Comparison of ENCODE assay signal across 8 mouse cellular contexts in genomic region chr12:79089182-79089812, GRCm38 (mm10). TPM values are rescaled to one million over a fixed set of nuclear protein-coding genes. Genes with fewer than 3 reads are reported as not detected.
DNase-seq lines count a peak whose midpoint lies in the region; ATAC-seq and TF ChIP-seq lines count a peak whose summit lies in the region.

Gene Pigh (minus strand): TSS chr12:79089651.

- peak within 1 kb of the TSS; percentile 68 for H3K4me2 ChIP-seq in embryonic facial prominence, embryonic 14.5 days (ENCODE audit: low read depth, low read length)
- peak within 1 kb of the TSS; percentile 60 for H3K4me2 ChIP-seq in limb, embryonic 14.5 days (replicated peaks; ENCODE audit: low read depth, low read length, severe bottlenecking)
- peak within 1 kb of the TSS; percentile 67 for H3K4me2 ChIP-seq in midbrain, postnatal 0 days (ENCODE audit: low read depth, low read length, poor library complexity, severe bottlenecking)

- 0 out of 2 replicates have a peak, but pooled peaks have one; percentile 3 for TF ChIP-seq CTCF in heart, adult 2 months (IDR thresholded peaks at IDR 0.05)
- peak; percentile 10; the same call in 1 of the 2 replicates for TF ChIP-seq CTCF in midbrain, postnatal 0 days (IDR thresholded peaks at IDR 0.05)

- peak; percentile 99 for ATAC-seq in embryonic facial prominence, embryonic 14.5 days (ENCODE audit: low read depth)
- ATAC-seq in limb, embryonic 14.5 days (ENCODE audit: low FRiP score, low read depth): peak; percentile 95
- ATAC-seq in midbrain, postnatal 0 days (ENCODE audit: low FRiP score): peak; percentile 97

- no peaks in the 10 kb centered on the region for H3K9me3 ChIP-seq in embryonic facial prominence, embryonic 14.5 days (ENCODE audit: control insufficient read depth, low read length)
- no peaks in the 10 kb centered on the region for H3K9me3 ChIP-seq in limb, embryonic 14.5 days (ENCODE audit: control insufficient read depth, low read length)
- H3K9me3 ChIP-seq in midbrain, postnatal 0 days (ENCODE audit: low read length): no peaks in the 10 kb centered on the region

- H3K9ac ChIP-seq in embryonic facial prominence, embryonic 14.5 days (ENCODE audit: low read depth, low read length): peak within 1 kb of the TSS; percentile 91
- H3K9ac ChIP-seq in heart, adult 2 months (ENCODE audit: low read depth, low read length): peak within 1 kb of the TSS; percentile 97
- peak within 1 kb of the TSS; percentile 88 for H3K9ac ChIP-seq in limb, embryonic 14.5 days (ENCODE audit: low read depth, low read length, severe bottlenecking)
- peak within 1 kb of the TSS; percentile 92 for H3K9ac ChIP-seq in midbrain, postnatal 0 days (replicated peaks; ENCODE audit: low read length, poor library complexity, severe bottlenecking)

- no peak within 1 kb of the TSS; the same call in 1 of the 2 replicates for H3K27ac ChIP-seq in embryonic facial prominence, embryonic 14.5 days (replicated peaks; ENCODE audit: low read depth, low read length)
- peak within 1 kb of the TSS; percentile 40 for H3K27ac ChIP-seq in heart, adult 2 months
- peak within 1 kb of the TSS; percentile 58; the same call in 1 of the 2 replicates for H3K27ac ChIP-seq in limb, embryonic 14.5 days (replicated peaks; ENCODE audit: low read depth, low read length)
- peak within 1 kb of the TSS; percentile 70 for H3K27ac ChIP-seq in midbrain, postnatal 0 days (ENCODE audit: low read depth, low read length)

- WGBS in embryonic facial prominence, embryonic 14.5 days: 2% methylated on average over 20 of the region's 53 CpGs
- WGBS in heart, adult 2 months: 1% methylated on average over 53 of the region's 53 CpGs
- WGBS in limb, embryonic 14.5 days: 0% methylated on average over 39 of the region's 53 CpGs
- WGBS in midbrain, postnatal 0 days: under 1% methylated on average over 49 of the region's 53 CpGs

- no peaks in the 10 kb centered on the region for H3K79me2 ChIP-seq in heart, adult 2 months (replicated peaks; ENCODE audit: control insufficient read depth, insufficient read depth, low read length)

- peak; percentile 85 for DNase-seq in 3T3-L1 (ENCODE audit: low read depth, low spot score)
- peak; percentile 64 to 75 for DNase-seq in adrenal gland, postnatal 4 days (ENCODE audit: low spot score in 2 of 2)
- DNase-seq in embryonic facial prominence, embryonic 14.5 days (ENCODE audit: low spot score): peak; percentile 96
- DNase-seq in heart, adult 2 months: peak; percentile 86 to 88
- DNase-seq in kidney, adult 9 months: peak; percentile 88
- peak; percentile 91 for DNase-seq in limb, embryonic 14.5 days (ENCODE audit: low spot score)
- peak; percentile 93 for DNase-seq in midbrain, postnatal 0 days (ENCODE audit: low spot score)
- DNase-seq in spleen, postnatal 14 days (ENCODE audit: low spot score in 2 of 2): peak; percentile 67 to 76

- H3K27me3 ChIP-seq in embryonic facial prominence, embryonic 14.5 days (replicated peaks; ENCODE audit: control insufficient read depth, insufficient read depth, low read length): no peaks in the 10 kb centered on the region
- no peaks in the 10 kb centered on the region for H3K27me3 ChIP-seq in heart, adult 2 months (ENCODE audit: control insufficient read depth, insufficient read depth, low read length)
- no peaks in the 10 kb centered on the region for H3K27me3 ChIP-seq in limb, embryonic 14.5 days (ENCODE audit: control insufficient read depth, insufficient read depth, low read length)
- H3K27me3 ChIP-seq in midbrain, postnatal 0 days (ENCODE audit: insufficient read depth, low read length): no peaks in the 10 kb centered on the region

- intact Hi-C loops in heart, adult 2 months (cut with DNase I): no loop called here

- H3K36me3 ChIP-seq in embryonic facial prominence, embryonic 14.5 days (ENCODE audit: control insufficient read depth, insufficient read depth, low read length): peaks cover 12% of the 10 kb centered on the region
- H3K36me3 ChIP-seq in heart, adult 2 months (ENCODE audit: control insufficient read depth, insufficient read depth, low read length): no peaks in the 10 kb centered on the region
- peaks cover 16% of the 10 kb centered on the region; the same call in 1 of the 2 replicates for H3K36me3 ChIP-seq in limb, embryonic 14.5 days (ENCODE audit: control insufficient read depth, insufficient read depth, low read length)
- H3K36me3 ChIP-seq in midbrain, postnatal 0 days (ENCODE audit: insufficient read depth, low read length): no peaks in the 10 kb centered on the region

- H3K4me3 ChIP-seq in embryonic facial prominence, embryonic 14.5 days (ENCODE audit: low read depth, low read length): peak within 1 kb of the TSS; percentile 92
- peak within 1 kb of the TSS; percentile 87 for H3K4me3 ChIP-seq in heart, adult 2 months
- peak within 1 kb of the TSS; percentile 89 for H3K4me3 ChIP-seq in limb, embryonic 14.5 days (replicated peaks; ENCODE audit: low read length)
- H3K4me3 ChIP-seq in midbrain, postnatal 0 days (ENCODE audit: low read depth, low read length): peak within 1 kb of the TSS; percentile 90

- peak; percentile 51; the same call in 1 of the 2 replicates for TF ChIP-seq POLR2A in heart, adult 2 months (IDR thresholded peaks at IDR 0.05; ENCODE audit: insufficient read depth, low read depth, low read length)
- TF ChIP-seq POLR2A in limb, embryonic 14.5 days (IDR thresholded peaks at IDR 0.05; ENCODE audit: borderline replicate concordance, extremely low read depth, insufficient read depth, insufficient read length): 0 out of 2 replicates have a peak, but pooled peaks have one; percentile 29

- peaks cover 6% of the 10 kb centered on the region for H3K4me1 ChIP-seq in embryonic facial prominence, embryonic 14.5 days (ENCODE audit: control insufficient read depth, insufficient read depth, low read length)
- peaks cover 2% of the 10 kb centered on the region; the same call in 1 of the 2 replicates for H3K4me1 ChIP-seq in heart, adult 2 months (ENCODE audit: control insufficient read depth, insufficient read depth, low read length)
- H3K4me1 ChIP-seq in limb, embryonic 14.5 days (ENCODE audit: control insufficient read depth, insufficient read depth, low read length): peaks cover 7% of the 10 kb centered on the region; the same call in 1 of the 2 replicates
- H3K4me1 ChIP-seq in midbrain, postnatal 0 days (ENCODE audit: insufficient read depth, low read length): no peaks in the 10 kb centered on the region

- no peak for TF ChIP-seq EP300 in heart, adult 2 months (IDR thresholded peaks at IDR 0.05; ENCODE audit: insufficient read depth, low read depth, low read length)

RNA-seq across cellular contexts. Expression of gene Pigh, which starts in this region (rescaled TPM):
- 10 to 100 TPM; 10.7 to 12.5 TPM for total RNA-seq in adrenal gland, postnatal 4 days (2021)
- 20.1 and 24.5 TPM in 2 replicates for polyA plus RNA-seq in embryonic facial prominence, embryonic 14.5 days (2014; fragmentation: Nextera tagmentation; extraction: Ambion mirVana)
- 1 to 10 TPM; 3.4 to 4.4 TPM for total RNA-seq in heart, adult 2 months (2021)
- polyA plus RNA-seq in heart, adult 2 months (2012; rRNA removed): 4.6 and 5.4 TPM in 2 replicates
- 18.9 and 23.1 TPM in 2 replicates for polyA plus RNA-seq in limb, embryonic 14.5 days (2012; rRNA removed)
- polyA plus RNA-seq in limb, embryonic 14.5 days (2014; fragmentation: Nextera tagmentation; extraction: Ambion mirVana): 29.4 and 31.2 TPM in 2 replicates
- total RNA-seq in midbrain, postnatal 0 days (2014; rRNA removed): 12.6 and 20.0 TPM in 2 replicates
- polyA plus RNA-seq in midbrain, postnatal 0 days (2015; fragmentation: Nextera tagmentation; extraction: Ambion mirVana): 12.5 and 14.1 TPM in 2 replicates
